Mouse (Mus musculus) c-Kit-positive CD71-positive TER-119-negative erythroid progenitor cells, embryonic 14.5 days (primary cell): ENCODE data around the gene 2410015M20Rik.
"Not testable (repeated sequence)": the region's sequence is repeated elsewhere in the genome, so short reads cannot be mapped to it uniquely, and the experiment has no call there.

ENCODE experiments used
- DNase-seq: peaks from one replicate; pipeline ENCODE4 v3.0.0-alpha.2; 2013; ENCODE audit warnings: low read depth

The 2410015M20Rik gene

DNA sequence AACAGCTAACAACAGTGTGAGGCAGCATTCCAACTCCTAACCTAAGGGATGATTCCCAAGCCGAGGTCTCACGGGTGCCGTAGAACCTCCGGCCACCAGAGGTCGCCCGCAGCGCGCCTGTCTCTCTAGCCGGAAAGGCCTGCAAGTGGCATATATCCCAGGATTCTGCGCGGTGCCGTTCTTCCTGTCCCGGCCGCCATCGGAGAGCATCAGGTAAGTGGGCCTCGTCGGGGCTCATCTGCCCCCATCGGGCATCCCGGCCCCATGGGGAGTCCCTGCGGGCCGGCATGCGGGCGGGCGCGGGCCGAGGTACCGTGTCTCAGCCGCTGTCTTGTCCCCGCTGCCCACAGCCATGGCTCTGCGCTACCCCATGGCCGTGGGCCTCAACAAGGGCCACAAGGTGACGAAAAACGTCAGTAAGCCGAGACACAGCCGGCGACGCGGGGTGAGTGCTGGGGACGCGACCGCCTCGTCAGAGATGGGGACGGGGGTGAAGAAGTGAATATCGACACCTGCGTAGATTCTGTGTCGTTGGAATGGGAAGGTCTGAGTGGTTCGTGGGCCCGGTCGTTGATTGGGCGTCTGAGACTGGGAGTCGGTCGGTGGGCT lies 3.8 kb upstream of the 2410015M20Rik start, which contains the start of gene Rpl36:
Gene Rpl36 (plus strand): TSS at position 181 of the 609 bp plus-strand sequence.
- DNase-seq, result peak; percentile 81

GRCm38 (mm10) chr17:56612565-56612939 lies 3.0 kb upstream of the 2410015M20Rik start:
- DNase-seq, result not testable (repeated sequence)

DNA sequence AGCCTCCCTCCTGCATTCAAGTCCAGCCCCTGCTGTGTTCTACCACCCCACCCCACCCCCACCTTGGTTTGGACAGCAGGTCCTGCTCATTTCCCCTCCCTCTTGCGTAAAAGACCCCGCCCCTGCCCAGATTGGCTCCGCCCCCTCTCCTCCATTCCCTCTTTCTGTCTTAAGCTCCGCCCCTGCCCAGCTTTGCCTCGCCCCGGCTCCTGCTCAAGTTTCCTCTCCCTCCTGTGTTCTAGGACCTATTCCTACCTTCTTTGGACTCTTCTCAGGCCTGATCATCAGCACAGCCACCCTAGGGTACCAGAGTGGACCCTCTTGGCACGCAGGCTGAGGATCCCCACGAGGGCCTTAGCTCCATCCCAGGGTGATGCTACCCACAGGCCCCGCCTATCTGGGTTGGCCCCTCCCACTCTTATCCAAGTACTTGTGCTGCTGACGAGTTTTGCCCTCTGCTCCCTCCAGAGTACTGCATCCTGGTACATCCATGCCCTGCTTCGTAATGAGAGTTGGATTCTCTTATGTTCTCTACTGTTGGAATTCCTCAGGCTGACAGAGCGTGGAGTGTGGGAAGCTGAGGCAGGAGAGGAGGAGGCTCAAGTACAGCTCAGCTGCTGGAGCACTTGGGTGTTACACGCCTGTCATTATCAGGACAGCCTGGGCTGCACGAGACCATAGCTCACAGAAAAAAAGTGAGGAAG lies 2.4 kb upstream of the 2410015M20Rik start:
- DNase-seq, result peak; percentile 88

DNA sequence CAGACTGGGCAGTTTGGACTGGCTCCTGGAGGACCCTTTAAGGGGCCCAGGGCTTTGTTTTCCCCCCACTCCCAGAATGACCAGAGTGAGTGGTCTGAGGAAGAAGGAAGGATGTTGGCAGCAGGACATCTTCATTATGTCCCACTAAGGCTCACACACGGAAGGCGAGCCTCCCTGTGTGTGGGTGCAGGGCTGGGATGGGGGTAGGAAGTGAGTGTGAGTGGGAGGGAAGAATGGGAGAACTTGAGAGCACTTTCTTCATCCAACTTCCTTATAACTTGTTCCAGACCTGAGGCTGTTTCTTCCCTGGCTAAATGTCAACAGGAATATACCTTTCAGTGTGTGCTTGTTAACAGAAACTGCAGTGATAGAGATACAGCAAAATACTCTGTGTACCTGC lies 1.8 kb upstream of the 2410015M20Rik start:
- no peak for DNase-seq

GRCm38 (mm10) chr17:56608699-56609098 lies 872 bp downstream of the 2410015M20Rik start:
- no peak for DNase-seq

- no peak for DNase-seq
Observed at GRCm38 (mm10) chr17:56607521-56608062, 2.0 kb downstream of the 2410015M20Rik start.

DNA sequence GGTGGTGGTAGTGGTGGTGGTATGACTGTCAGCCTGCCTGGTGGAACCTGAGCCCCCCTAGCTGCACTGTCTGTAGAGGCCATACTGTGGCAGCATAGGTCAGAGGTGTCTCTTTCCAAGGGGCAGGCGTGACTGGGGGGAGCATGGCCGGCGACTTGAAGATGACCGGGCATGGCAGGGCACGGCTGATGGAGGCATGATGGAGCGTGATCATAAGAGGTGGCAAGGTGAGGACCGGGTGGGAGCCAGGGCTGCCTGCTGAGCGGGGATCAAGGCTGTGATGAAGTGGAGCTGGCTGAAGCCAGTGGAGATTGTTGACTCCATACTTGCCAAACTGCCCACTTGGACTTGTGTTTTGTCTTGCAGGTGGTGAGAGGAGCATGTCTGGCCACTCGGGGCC lies 4.1 kb downstream of the 2410015M20Rik start:
- no peak for DNase-seq

DNA sequence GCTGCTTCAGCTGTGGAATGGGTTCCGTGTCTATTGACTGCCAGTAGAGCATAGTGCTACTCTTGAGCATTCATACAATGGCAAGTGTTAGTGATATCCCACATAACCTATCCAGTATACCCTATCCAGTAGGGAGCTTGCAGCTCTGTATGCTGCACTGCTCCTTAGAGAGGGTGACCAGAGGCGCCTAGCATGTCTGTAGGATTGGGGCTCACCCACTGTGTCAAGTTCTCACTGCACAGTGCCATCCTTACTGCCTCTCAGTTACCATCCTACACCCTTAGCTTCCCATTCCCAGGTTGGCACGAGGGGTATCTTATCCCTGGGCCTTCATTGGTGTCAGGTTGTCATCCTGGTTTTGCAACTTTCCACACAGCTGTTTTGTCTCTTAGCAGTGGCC lies 5.1 kb downstream of the 2410015M20Rik start:
- DNase-seq, result no peak

GRCm38 (mm10) chr17:56604070-56604380 lies 5.5 kb downstream of the 2410015M20Rik start:
- no peak for DNase-seq

DNA sequence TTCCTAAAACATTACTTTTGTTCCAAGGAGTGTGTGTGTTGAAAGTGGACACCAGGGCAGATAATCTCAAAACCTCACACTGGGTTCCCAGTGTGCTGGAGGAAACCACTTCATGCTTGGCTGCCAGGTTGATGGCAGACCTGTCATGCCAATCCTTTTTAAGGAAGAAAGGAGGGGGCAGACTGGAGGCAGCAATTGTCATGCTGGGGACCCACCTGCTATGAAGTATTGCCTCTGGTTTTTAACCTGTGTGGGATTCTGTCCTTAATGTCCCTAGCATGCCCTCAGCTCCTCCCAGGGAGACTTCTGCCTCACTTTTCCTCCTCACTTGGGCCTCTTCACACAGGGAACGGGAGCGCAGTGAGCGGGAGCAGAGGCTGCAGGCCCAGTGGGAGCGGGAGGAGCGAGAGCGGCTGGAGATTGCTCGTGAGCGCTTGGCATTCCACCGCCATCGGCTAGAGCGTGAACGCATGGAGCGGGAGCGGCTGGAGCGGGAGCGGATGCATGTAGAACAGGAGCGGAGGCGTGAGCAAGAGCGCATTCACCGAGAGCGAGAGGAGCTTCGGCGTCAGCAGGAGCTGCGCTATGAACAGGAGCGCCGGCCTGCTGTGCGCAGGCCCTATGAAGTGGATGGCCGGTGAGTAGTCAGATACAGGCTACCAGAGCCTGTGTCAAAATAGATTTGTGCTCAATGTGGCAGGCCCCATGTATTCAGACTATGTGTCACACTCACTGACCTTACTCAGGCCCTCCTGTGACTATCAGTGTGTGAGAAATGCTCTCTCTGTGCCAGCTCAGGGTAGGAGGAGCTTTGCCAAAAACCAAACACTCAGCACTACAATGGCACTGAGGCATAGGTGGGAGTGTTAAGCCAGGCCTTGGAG lies 6.1 kb downstream of the 2410015M20Rik start:
- DNase-seq, result no peak

DNA sequence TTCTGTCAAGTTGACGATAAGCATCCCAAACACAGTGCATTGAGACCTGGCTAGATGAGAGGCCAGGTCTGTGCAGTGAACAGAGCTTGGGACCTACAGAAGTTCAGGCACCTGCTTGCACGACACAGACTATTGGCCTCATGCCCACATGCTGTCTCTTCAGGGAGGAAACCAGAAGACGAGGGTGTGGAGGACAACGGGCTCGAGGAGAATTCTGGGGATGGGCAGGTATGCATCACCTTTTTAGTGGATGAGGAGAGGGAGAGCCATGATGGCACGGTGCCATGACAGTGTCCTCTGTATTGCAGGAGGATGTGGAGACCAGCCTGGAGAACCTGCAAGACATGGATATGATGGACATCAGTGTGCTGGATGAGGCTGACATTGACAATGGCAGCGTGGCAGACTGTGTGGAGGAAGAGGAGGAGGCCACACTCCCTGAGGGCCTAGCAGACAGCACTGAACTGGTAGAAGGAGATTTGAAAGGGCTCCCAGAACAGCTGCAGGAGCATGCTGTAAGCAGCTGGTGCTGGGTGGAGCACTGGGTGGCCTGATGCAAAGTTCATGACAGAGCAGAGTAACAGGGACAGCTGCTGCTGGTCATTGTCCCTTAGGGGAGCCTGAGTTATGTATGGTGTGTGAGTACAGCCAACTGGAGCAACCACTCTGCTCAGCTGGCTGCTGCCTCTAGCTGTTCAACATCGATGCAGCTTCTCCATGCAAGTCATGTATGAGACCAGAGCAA lies 15.9 kb downstream of the 2410015M20Rik start:
- no peak for DNase-seq

GRCm38 (mm10) chr17:56592553-56592952 lies 17.0 kb downstream of the 2410015M20Rik start:
- no peak for DNase-seq

- no peak for DNase-seq
Observed at GRCm38 (mm10) chr17:56588921-56589320, 20.6 kb downstream of the 2410015M20Rik start.

- no peak for DNase-seq
Observed at GRCm38 (mm10) chr17:56587773-56588172, 21.8 kb downstream of the 2410015M20Rik start.

DNA sequence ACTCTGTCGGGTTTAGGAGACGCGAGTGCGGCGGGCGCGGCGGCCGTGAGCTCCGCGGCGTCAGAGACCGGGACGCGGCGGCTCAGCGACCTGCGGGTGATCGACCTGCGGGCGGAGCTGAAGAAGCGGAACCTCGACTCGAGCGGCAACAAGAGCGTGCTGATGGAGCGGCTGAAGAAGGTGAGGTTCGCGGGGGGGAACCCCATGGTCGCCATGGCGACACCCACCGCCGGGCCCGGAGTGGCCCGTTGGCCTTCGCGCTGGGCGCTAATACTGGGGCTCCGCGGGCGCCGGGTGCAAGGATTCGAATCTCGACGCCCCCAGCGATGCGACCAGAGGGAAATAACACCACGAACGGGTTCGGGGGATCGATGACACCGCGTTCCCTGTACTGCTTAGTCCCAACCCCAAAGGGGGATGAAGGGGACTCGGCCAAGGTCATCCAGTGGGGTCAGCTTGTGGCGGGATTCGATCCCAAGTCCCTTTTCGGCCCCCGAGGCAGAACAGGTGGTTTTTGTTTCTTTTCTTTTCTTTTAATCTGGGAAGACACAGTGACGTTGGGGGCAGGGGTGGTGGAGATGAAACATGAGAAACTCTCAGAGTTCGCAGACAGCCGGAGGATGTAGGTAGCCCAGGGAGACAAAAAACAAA lies 24.3 kb downstream of the 2410015M20Rik start:
- DNase-seq, result peak; percentile 25

DNA sequence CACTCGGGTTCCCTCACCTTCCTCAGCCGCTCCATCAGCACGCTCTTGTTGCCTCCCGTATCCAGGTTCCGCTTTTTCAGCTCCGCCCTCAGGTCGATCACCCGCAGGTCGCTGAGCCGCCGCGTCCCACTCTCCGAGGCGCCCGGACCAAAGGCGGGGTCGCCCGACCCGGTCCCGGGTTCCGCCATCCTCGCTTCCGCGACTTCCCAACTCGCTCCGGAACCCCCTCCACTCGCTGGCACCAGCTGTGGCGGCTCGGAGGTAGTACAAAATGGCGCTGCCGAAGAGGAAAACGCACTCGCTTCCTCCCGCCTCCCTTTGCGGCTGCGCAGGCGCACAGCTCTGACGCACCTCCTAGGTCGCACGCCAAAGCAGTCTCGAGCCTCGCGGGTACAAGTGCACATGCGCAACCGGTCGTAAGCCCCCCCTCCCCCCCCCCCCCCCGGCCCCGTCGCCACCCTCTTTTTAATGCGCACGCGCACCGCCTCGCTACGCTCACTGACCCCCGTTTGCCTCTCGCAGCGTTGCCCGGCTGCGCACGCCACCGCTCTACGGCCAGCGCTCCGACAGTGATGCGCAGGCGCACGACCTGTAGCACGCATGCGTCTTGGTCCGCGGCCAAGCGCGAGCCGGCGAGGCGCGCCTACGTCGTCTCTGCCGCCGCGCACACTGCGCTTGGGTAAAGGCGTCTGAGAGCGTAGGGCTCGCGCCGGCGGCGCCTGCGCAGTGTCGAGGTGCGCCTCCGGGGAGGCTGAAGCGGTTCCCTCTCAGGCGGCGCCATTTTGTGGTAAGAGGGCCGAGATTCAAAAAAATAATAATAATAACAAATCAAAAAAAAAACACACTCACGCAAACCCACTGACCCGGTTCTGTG lies 25.1 kb downstream of the 2410015M20Rik start, which contains the start of the genes Safb2 and Safb:
Gene Safb2 (minus strand): TSS at position 329 of the 874 bp plus-strand sequence.
Gene Safb (plus strand): TSS at position 569 of the 874 bp plus-strand sequence.
- DNase-seq, result peak; percentile 93

DNA sequence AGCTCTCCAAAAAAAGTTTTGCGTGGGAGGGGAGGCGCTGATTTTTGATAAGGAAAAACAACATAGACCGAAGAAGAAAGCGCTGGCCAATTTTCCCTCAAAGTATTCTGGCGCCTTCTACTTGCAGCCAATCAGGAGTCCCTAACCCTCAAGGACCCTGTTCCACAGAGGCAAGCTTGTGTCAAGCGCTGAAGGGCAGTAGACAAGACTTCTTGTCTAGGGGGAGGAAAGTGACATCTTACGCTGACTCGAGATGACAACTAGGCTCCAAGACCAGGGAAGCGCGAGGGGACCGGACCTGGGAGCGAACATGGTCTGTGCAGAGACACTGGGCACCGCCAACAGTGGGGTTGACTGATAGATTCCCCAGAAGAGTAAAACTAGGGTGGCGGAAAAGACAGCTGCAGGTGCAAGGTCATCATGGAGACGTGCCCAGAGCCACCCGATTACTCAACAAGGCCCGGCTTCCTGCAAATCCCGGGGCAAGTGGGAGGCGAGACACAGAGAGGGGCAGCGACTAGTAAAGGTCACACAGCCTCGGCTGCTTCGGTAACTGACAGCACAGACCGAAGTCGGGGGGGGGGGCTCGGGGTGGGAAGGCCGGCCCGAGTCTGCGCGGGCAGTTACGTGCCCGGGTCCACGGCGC lies 25.8 kb downstream of the 2410015M20Rik start:
- peak; percentile 34 for DNase-seq

DNA sequence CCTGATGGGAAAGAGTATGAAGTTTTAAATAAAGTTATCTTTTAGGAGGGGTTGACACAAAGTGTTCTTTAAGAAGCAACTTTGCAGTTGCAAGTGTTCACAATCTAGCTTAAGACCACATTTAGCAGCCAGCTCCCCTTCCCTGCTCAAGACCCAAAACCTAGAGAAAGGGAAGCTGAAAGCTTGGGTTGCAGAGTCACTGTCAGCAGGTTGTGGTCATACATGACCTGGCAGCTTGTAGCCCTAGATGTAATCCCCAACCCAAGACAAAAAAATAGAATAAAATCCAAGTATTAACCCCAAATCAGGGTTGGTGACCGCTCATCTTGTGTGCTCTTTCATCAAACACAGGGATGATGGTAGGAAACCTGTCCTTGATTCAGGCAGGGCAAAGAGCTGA lies 26.5 kb downstream of the 2410015M20Rik start:
- DNase-seq, result no peak

GRCm38 (mm10) chr17:56572939-56573338 lies 36.6 kb downstream of the 2410015M20Rik start:
- DNase-seq, result no peak

GRCm38 (mm10) chr17:56572154-56572553 lies 37.4 kb downstream of the 2410015M20Rik start:
- DNase-seq, result no peak
